Mouse (Mus musculus): ENCODE measurements around the gene Gab3. TPM values are rescaled to one million over a fixed set of nuclear protein-coding genes. Genes with fewer than 3 reads are reported as not detected.

The Gab3 gene
- total RNA-seq (2021): 1 to 10 TPM; 3.3 TPM
- long read RNA-seq, experiment 1, partial matches to known transcripts: 1 of 6 reads
- long read RNA-seq, experiment 1, other reads (novel, unspliced or antisense): 1 of 6 reads
- long read RNA-seq, experiment 2, partial matches to known transcripts: 0 of 2 reads
- long read RNA-seq, experiment 2, other reads (novel, unspliced or antisense): 1 of 2 reads

DNA sequence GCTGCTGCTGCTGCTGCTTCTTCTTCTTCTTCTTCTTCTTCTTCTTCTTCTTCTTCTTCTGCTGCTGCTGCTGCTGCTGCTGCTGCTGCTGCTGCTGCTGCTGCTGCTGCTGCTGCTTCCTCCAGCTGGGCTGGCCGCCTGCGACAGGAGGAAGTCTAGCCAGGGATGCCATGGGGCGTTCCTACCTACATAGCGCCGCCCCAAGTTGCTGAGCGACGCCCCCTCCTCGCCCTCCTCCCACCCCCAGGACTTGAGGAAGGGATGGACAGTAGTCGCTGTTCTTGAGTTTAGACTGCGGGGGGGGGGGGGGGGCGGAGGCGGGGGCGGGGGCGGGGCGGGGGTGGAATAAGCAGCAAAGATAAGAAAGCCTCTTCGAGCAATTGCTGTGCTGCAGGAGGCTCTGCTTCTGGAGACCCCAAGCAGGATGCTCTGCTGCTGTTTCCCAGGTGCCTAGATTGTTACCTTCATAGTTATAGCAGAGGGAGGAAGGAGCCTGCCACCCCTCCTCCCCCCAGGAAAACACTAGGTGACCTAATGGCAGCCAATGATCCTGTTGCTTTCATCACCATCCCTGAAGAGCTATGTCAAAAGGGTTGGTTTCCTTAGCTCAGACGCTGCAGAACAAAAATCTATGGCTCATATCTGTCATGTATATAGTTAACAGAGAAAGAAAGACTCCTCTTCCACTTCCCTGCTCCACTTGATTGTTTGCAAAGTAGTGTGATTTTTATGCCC is at the start of gene Gab3:
Gene Gab3 (minus strand): TSS at position 685 of the 735 bp plus-strand sequence.
- DNase-seq (ENCODE audit: low spot score in 2 of 2): peak in 1 of 2 experiments; percentile 51

DNA sequence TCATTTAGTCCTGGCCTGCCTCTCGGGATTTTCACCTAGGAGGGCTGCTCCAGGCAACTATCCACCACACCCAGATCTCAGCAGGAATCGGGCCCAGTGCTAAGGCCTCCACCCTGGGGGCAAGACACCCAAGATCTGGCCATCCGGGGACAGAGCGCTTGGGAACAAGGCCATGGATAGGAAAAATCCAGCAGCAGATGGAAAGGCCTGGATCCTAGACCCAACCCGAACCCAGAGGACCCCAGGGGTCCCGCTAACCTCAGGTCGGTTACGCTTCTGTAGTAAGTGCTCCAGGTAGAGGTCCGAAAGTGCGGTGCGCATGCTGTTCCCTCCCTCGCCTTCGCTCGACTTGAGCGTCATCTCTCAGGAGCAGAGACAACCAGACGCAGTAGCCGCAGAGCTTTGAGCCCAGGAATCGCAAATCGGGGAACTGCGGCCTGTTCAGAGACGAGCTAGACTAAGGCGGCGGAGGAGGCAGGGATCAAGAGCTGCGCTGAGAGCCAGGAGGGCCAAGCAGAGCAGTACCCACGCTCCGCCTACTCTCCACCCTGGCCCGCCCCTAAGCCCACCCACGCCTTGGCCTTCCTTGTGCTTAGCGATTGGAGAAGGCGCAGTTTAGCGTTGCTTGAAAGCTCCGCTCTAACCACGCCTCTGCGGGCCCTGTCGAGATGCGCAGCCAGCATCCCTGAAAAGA is 45.4 kb upstream of the Gab3 start, which contains the start of gene Mpp1:
Gene Mpp1 (minus strand): TSS at position 550 of the 694 bp plus-strand sequence.
- peak; percentile 46 to 77 for DNase-seq (ENCODE audit: low spot score in 2 of 2)

DNA sequence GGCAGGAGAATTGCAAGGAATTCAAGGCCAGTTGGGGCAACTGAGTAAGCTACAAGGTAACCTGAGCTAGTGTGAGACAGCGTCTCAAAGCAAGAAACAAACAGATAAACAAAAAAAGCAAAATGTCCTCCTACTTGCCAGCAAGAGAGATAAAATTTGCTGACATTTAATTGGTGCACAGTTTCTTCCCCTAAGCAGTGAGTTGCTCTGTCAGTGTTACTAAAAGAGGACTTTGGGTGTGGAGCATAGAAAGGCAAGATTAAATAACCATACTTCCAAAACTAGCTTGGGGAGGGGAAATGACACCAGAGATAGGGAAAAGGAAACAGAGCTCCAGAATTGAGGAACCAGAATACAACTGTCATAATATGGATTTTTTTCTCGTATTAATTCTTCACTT is 44.2 kb upstream of the Gab3 start:
- no peak for DNase-seq (ENCODE audit: low spot score in 2 of 2)

DNA sequence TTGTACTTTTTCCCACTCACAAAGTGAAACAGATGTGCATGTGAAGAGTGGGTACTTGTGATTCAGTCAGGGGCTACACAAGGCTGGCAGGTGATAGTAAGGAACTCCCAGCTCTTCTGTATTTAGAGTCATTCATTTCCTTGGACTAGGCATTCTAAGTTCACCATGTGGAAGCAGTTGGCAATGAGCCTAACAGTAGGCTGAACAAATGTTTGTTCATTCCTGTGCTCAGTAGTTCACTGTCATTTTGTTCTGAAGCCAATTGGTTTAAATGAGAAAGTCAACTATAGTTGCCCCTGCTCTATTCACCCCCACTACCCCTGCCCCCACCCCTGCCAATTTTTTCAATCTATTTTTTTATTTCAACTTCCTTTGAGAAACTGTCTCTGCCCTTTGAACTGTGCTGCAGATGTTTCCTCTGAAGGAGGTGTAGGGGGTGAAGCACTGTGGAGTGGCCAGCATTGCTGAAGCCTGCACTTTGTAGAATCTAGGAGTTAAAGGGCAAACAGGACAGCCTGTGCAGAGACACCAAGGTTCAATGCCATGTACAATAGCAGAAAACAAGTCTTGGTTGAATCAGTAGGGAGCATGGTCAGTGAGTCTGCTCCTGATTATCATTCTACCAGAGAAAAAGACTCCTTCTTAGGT is 43.2 kb upstream of the Gab3 start:
- DNase-seq (ENCODE audit: low spot score in 2 of 2): no peak

DNA sequence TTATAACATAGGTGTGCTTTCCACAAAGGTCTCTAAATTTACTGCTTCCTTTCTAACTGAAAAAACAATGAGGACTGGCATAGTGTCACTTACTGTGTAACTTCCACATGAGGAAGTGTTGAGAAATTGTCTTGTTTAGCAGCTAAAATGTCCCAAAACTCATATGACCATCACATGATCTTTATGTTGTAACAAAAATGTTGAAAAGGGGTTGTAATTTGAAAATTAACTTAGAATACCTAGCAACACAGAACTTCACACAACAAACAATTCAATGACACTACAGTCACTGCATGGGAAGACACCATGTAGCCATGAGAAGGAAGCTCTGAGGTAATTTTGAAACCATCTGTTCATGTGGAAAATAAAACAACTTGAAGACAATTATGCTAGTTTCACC is 41.6 kb upstream of the Gab3 start:
- no peak for DNase-seq (ENCODE audit: low spot score in 2 of 2)

DNA sequence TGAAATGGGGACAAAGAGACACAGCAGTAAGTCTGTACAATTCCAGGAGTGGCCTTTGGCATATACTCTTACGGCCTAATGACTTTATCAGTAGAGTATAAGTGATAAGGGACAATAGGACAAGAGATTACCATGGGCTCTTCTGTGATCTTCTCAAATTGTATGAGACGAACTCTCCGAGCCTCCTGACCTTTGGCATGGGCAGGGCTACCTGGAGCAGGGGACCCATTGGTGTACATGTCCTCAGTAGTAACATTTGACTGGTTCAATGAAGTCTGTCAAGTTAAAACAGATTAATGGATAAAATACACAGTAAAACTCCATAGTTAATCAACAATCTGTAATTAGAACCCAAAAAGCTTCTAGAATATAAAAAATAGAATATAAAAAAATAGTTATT is 40.3 kb upstream of the Gab3 start:
- DNase-seq (ENCODE audit: low spot score in 2 of 2): no peak

DNA sequence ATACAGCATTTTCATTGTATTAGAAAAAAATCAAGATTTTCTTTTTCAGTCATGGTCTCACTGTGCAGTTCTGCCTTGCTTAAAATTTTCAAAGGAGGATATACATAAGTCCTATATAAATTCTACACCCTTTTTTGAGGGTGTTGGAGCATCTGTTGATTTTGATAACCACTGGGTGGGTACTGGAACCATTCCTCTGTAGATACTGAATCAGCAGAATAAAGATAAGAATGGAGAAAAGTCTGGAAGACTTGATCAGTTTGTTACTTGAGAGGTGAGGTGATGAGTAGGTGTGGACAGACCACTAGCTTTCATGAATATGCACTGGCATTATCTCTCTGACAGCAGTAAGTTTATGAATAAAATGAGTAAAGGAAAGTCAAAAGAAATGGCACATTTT is 30.3 kb upstream of the Gab3 start:
- no peak for DNase-seq (ENCODE audit: low spot score in 2 of 2)

DNA sequence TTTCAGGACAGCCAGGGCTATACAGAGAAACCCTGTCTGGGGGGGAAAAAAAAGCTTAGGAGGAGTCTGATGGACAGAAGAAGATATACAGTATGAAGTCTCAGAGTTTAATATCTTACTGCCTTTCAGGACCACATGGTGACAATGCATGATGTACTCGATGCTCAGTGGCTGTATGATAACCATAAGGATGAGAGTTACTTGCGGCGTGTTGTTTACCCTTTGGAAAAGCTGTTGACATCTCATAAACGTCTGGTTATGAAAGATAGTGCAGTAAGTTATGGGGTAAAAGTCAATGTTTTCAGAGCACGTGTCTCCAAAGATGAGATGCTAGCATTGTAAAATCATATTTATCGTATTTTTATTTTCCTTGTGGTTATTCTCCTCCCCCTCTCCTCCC is 17.0 kb upstream of the Gab3 start:
- no peak for DNase-seq (ENCODE audit: low spot score in 2 of 2)

DNA sequence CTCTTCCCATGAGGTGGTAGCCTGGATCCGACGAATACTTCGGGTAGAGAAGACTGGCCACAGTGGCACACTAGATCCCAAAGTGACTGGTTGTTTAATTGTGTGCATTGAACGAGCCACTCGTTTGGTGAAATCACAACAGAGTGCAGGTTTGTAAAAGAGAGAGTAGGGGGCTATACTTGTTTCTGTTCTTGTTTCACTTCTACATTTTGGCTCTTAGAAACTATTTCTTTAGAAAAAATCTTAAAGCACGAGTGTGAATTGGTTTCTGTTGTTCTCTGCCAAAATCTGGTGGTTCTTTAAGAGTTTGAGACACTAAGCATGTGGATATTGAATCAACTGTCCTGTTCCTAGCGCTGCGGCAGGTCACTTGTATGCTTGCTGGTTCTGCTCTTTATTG is 13.5 kb upstream of the Gab3 start:
- DNase-seq (ENCODE audit: low spot score in 2 of 2): no peak

DNA sequence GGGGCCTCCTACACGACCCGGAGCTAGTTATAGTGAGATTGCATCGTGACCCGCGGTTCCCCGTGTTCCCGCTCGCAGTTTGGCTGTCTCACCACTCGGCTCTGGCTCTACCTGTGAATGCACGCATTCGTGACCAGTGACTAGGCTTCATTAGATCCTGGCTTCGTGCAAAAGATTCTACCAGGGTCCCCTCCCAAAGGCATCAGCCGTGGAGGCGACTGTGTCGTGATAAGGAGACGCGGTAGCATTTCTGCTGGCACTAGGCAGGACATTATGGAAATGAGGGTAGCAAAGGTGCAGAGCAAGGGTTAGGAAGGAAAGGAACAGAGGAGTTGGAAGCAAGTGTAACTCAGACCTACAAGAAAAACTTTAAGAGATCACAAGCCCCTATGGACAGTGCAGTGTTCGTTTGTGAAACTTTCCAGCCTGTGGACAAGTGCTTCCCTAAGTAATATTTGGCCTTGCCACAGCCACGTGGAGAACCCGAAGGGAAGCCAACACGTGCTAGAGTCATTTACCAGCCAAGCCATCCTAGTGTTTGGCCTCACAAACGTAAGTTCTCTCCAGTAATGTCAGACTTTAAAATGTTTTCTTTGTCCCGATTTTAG is 11.0 kb upstream of the Gab3 start:
- DNase-seq (ENCODE audit: low spot score in 2 of 2): no peak

DNA sequence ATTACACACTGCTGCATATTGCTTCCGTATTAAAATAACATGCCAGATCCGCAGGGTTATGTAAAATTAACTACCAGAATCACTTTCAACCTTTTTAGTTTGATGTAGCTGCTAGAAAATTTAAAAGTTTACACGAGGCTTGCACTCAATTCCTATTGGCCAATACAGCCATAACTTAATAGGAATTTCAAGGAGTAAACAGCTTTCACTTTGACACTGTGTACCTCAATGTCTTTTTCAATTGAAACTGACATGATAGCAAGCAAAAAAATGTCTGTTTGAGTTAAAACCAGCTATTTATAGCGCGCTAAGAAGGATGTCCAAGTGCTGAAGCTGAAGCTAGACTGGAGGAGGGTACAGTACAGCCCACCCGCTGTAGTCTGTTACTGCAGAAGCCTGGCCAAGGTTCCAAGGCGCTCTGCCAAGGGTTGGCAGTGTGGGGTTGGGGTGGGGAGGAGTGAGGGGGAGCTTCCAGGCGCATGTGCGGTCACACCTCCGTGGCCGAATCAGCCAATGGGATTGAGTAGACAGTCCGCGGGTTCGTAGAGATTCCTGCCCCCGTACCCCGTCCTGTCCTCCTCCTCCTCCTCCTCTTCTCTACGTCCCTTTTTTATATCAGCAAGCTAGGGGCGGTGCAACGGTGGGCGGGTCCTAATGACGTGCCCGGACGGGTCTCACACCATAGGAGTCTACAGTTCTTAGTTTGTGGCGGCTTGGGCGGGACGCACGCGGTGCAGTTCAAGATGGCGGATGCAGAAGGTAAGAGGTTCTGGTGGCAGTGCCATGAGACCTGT is 10.3 kb upstream of the Gab3 start, which contains the start of gene Dkc1:
Gene Dkc1 (plus strand): TSS at position 486 of the 794 bp plus-strand sequence.
- DNase-seq (ENCODE audit: low spot score in 2 of 2): peak; percentile 76 to 85

DNA sequence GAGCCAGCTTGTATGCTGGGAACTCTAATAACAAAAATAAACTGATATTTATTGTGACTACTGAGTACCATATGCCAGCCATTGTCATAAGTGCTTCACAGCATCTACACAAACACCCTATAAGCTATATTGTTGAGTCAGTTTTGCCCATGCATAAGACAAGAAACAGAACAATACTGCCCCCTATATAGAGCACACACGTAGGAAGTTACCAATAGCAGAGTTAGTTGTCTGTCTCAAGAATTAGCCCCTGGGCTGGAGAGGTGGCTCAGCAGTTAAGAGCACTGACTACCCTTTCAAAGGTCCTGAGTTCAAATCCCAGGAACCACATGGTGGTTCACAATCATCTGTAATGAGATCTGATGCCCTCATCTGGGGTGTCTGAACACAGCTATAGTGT is 396 bp upstream of the Gab3 start:
- no peak for DNase-seq (ENCODE audit: low spot score in 2 of 2)

DNA sequence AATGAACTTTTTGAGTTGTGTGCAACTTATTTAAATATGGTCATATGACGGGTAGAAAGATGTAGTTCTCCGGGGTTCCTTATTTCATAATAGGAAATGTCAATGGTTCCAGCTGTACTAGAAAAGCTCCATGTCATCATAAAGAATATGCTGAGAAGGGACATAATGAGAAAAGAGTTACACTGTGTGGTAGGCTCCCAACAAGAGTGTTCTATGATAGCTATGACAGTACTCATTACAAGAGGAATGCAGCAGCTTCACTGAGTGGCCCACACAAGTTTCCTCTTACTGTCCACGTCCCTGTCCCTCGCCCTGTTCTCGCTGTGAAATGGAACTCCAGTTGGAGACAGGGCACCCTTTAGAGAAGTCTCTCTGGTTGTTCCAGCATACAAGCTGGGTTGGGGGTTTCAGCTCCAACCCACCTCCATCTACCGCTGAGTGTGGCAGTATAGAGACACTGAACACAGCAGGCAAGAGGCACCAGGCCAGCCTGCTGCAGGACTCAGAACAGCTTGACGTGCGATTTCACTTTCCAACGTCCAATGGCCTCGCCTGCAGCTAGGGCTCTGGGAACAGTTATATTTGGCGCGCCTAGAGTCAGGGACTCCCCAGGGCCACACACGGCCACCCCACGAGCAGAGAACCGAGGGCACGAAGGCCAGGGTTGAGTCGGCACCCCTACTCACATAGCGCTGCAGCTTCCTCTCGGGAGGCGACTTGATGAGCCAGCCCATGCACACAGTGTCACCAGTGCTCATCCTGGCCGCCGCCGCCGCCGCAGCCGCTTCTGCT is 1.1 kb downstream of the Gab3 start:
- DNase-seq (ENCODE audit: low spot score in 2 of 2): peak in 1 of 2 experiments; percentile 13

DNA sequence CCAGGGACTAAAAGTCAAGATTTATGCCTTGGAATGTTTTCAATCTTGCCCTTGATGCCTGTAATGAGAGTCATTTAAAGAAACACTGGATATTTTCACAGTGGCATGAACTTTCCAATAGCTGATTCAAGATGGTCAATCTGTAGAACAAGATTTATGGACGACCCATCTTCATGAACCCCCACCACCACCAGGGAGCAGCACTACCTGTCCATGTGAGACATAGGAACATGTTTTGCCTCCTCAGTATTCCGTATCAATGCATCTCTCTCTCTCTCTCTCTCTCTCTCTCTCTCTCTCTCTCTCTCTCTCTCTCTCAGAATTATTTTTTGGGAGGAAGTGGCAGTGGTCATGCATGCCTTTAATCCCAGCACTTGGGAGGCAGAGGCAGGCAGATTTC is 2.9 kb downstream of the Gab3 start:
- DNase-seq (ENCODE audit: low spot score in 2 of 2): no peak

DNA sequence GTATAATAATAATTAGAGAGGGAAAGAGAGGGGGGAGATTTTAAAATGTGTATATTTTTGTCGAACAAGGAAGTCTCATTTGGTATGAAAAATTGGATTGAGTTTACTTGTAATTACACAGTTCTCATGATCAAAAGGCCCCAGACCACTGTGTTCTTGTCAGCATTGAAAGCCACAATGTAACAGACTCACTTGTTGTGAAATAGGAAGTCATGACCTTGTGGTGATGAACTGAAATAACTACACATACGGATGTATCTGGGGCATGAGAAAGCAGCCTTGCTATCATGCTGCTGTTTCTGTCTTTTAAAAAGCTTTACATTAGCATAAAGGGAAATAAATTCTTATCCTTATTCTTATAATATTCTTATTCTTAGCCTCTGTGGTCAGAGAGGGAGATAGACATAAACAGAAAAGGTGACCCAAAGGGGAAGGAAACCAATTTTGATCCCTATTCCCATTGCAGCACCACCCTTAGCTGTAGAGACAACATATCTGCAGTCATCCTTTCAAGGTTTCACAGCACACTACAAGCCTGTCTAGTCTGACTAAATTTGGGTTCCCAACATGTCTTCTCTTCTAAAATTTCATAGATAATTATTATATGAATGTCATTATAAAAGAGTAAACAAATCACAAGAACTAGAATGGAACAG is 29.0 kb downstream of the Gab3 start:
- DNase-seq (ENCODE audit: low spot score in 2 of 2): no peak

DNA sequence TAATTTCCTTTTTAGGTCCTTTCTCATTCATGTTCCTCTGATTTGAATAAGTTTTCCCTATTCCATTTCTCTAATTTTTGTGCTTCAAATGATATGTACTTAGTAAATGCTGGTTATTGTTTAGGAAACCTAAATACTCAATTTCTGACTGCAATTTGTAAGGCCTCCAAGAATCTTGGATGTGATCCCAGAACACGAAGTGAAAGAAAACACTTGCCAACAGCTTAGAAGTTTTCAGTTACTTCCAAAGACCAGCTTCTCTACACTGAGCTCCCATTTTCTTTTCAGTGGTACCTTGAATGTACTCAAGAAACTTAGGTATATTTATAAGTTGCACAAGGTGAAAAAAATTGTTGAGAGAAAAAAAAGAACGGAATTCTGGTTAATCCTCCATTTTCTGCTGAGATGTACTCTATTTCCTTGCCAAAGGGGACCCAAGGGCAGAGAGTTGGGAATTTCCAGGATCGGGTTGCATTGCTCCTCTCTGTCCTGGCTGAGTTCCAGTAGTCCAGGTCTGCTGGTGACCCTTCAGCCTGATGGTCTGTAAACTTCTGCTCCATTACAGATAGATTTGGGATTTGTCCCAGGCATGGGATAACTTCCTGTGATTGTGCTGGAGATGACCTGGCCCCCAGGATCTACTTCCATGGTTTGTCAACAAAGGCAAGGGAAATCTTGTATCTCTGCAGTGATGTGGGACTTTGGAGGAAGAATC is 38.2 kb downstream of the Gab3 start:
- peak in 1 of 2 experiments; percentile 8 for DNase-seq (ENCODE audit: low spot score in 2 of 2)

DNA sequence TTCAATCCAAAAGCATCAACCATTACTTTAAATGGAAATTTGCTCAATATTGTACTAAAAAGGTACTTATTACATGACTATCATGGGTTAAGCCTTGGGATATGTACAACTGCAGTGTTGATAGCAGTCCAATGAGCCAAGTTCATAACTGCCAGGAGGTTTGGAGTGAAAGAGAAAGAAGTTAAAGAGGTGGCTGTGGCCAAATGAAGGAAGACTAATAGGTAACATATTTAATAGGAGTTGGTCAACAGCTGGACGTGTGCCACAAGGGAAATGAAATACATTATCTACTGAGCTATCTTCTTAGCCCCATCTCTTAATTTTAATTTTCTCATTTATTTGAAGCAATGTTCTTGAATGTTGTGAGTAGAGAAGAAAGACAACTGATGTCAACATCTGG is 39.3 kb downstream of the Gab3 start:
- DNase-seq (ENCODE audit: low spot score in 2 of 2): no peak

DNA sequence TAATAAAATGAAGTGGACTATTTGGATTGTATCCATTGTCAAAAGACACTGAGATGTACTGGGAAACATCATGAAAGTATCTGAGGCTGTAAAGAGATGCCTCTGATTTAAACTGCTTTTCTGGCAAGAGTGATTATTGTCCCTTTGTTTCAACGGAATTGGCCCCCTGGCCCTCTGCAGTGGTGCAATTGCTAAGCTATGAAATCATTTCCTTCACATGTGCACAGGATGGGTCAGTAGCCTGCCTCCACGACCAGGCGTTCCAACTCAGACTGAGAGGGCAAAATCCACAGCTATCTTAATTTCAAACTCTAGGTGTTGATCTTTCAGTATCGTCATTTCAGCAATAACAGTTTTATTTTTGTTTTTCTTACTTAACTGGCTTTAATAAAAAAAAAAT is 40.7 kb downstream of the Gab3 start:
- DNase-seq (ENCODE audit: low spot score in 2 of 2): peak in 1 of 2 experiments; percentile 10
